Mouse (Mus musculus) skeletal muscle tissue, adult 2 months (tissue): ENCODE results near the gene Olfr32.
"Not testable (repeated sequence)": the region's sequence is repeated elsewhere in the genome, so short reads cannot be mapped to it uniquely, and the experiment has no call there.

Experiments
- DNase-seq: peaks from one replicate; pipeline ENCODE4 v3.0.0-alpha.2; 2012; ENCODE audit warnings: low read depth, low spot score

Olfr32 gene

DNA sequence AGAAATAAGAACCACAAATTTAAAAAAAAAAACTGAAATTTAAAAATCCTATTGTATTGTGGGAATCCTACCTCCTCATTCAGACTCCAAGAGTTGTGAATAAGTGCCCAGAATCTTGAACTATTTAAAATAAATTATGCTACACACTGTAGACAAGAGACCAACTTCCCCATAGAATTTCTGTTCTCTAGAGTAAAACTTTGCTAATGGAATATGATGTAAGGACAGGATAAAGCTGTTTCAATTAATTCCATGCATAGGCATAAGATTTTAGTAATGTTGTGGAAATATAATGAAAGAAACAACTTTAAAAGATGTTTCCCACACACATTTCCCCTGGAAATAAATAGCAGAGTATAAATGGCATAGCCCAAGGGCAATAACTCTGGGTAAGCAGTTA lies at the start of gene Olfr32:
Gene Olfr32, minus strand, starts transcription at position 101 of the 400 bp plus-strand sequence.
- no peak for DNase-seq

DNA sequence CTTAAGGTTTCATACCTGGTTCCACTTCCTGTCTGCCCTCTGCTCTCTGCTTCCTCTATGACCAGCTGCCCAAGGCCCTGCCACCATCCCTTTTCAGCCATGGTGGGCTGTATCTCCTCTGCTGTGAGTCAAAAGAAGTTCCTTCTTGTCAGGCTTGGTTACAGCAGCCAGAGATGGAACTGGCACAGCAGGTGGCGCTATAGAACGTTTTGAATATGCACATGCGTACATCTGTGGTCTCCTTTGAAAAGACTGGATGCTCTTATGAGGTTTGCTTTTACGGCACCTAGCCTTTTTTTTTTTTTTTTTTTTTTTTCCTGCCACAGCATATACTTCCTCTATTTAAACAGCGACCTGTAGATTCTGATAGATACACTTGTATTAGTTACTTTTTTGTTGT lies 45.0 kb upstream of the Olfr32 start:
- not testable (repeated sequence) for DNase-seq

- DNase-seq, result not testable (repeated sequence)
Observed at GRCm38 (mm10) chr2:90186082-90186481, 44.0 kb upstream of the Olfr32 start.

DNA sequence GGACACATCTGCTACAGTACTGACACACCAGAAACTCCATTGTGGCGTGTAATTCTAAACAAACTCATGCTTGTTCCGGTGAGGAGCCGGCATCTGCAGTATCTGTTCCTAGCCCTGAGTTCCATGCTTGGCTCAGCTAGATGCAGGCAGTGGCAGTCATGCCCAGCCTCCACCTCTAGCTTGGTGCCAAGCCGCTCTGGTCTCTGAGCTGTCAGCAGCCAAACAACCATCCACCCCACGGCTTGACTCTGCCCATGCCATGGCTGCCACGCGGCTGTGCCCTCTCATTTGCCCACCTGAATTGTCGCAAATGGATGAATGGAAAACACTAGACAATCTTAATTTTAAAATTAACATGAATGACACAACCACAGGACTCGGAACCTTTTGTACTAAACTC lies 11.8 kb upstream of the Olfr32 start:
- DNase-seq, result no peak

DNA sequence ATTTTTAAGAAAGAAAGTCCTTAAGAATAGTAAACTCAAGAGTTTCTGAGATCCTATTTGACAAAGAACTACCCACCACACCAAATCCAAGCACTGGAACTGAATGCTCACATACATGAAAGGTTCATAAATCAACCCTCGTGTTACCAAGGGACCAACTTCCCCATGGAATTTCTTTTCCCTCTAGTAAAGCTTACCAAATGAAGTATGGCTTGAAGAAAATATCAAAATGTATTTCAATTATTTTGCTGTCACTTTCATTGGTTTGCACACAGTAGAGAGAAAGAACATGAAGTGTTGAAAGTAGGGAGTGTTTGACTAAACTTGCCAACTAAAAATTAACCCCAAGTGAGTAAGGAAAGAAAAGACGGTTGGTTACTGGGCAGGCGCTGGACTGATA lies 10.9 kb upstream of the Olfr32 start, which contains the start of gene Olfr1270:
Gene Olfr1270, minus strand, starts transcription at position 101 of the 400 bp plus-strand sequence.
- DNase-seq, result no peak

- DNase-seq, result no peak
Observed at GRCm38 (mm10) chr2:90121312-90121711, 20.8 kb downstream of the Olfr32 start, which contains the start of gene Olfr1269. Olfr1269 (minus strand) TSS chr2:90121412.
